8 mouse cellular contexts compared by ENCODE assay signal in the genomic region with DNA sequence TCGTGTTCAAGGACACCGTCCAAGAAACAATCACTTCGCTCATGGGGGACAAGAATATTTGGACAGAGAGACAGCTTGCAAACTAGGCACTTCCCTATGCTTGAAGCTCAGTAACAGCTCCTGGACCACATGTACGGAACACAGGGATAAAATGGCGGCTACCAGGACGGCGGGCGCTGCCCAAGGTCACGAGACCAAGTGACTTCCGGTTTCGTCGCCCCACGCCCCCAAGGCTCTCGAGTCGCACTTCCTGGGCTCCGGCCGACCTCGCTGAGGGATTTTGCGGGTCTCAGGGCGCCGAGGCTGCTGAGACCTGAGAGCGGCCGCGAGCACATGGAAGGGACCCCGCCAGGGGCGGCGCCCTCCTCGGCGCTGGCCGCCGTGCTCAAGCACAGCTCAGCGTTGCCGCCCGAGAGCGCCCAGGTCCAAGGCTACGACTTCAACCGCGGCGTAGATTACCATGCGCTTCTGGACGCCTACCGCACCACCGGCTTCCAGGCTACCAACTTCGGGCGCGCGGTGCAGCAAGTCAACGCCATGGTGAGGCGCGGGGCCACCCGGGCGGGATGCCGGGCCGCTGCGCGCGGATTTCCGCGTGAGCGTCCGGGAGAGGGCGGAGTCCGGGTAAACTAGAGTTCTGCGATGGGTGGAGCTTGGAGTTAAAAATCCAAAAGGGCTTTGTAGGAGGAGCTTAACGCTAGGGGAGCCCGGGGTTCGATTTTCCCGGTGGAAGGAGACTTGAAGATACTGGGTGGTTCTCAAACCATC. TPM values are rescaled to one million over a fixed set of nuclear protein-coding genes. Genes with fewer than 3 reads are reported as not detected.
DNase-seq lines count a peak whose midpoint lies in the region; ATAC-seq and TF ChIP-seq lines count a peak whose summit lies in the region.

A gene (plus strand): TSS at position 244 of the 768 bp plus-strand sequence.

- peak within 1 kb of the TSS; percentile 92 to 99 (median 98) for H3K4me3 ChIP-seq in CH12.LX (replicated peaks in 1 of 3; ENCODE audit: low read depth in 2 of 3, low read length in 2 of 3, poor library complexity in 1 of 3)
- H3K4me3 ChIP-seq in forebrain, embryonic 12.5 days (replicated peaks) = peak within 1 kb of the TSS; percentile 92
- peak within 1 kb of the TSS; percentile 83 for H3K4me3 ChIP-seq in heart, postnatal 0 days (ENCODE audit: low read depth, low read length)
- peak within 1 kb of the TSS; percentile 94 for H3K4me3 ChIP-seq in liver, postnatal 0 days (ENCODE audit: low read depth, low read length)
- H3K4me3 ChIP-seq in neural tube, embryonic 14.5 days (ENCODE audit: low read depth, low read length) = peak within 1 kb of the TSS; percentile 94

- no peaks in the 10 kb centered on the region for H3K9me3 ChIP-seq in CH12.LX (replicated peaks; ENCODE audit: low read length)
- no peaks in the 10 kb centered on the region for H3K9me3 ChIP-seq in forebrain, embryonic 12.5 days
- H3K9me3 ChIP-seq in heart, postnatal 0 days (replicated peaks; ENCODE audit: control insufficient read depth, low read length) = no peaks in the 10 kb centered on the region
- H3K9me3 ChIP-seq in liver, postnatal 0 days (ENCODE audit: low read length) = no peaks in the 10 kb centered on the region
- no peaks in the 10 kb centered on the region for H3K9me3 ChIP-seq in neural tube, embryonic 14.5 days (ENCODE audit: control insufficient read depth, low read length)

- H3K27ac ChIP-seq in CH12.LX (ENCODE audit: insufficient read depth, low read depth) = peak within 1 kb of the TSS; percentile 96
- peak within 1 kb of the TSS; percentile 96 for H3K27ac ChIP-seq in forebrain, embryonic 12.5 days
- peak within 1 kb of the TSS; percentile 92 for H3K27ac ChIP-seq in heart, postnatal 0 days (ENCODE audit: low read depth)
- peak within 1 kb of the TSS; percentile 98 for H3K27ac ChIP-seq in liver, postnatal 0 days (ENCODE audit: low read depth)
- H3K27ac ChIP-seq in neural tube, embryonic 14.5 days (ENCODE audit: low read depth, low read length) = peak within 1 kb of the TSS; percentile 88

- in situ Hi-C loops in CH12.LX (cut with MboI; ENCODE audit: low pct_ligation_motif_present, low pct_unique_long_range_greater_than_20kb, low sequenced_read_pairs) = loop anchor here (5.0 kb wide), 1 partner anchor 101 kb away; no protein-coding TSS in a partner anchor

- TF ChIP-seq RAD21 in CH12.LX (IDR thresholded peaks at IDR 0.05; ENCODE audit: low read depth, low read length) = no peak

- H3K79me2 ChIP-seq in CH12.LX (replicated peaks; ENCODE audit: control insufficient read depth, extremely low read depth, insufficient read depth, poor library complexity, severe bottlenecking) = peaks cover 17% of the 10 kb centered on the region

- TF ChIP-seq POLR2A in CH12.LX (IDR thresholded peaks at IDR 0.05; ENCODE audit: low read depth, low read length) = peak; percentile 83

- H3K4me1 ChIP-seq in CH12.LX (ENCODE audit: control insufficient read depth in 1 of 2, insufficient read depth in 2 of 2) = peaks cover 6 to 25% of the 10 kb centered on the region in 2 experiments
- H3K4me1 ChIP-seq in forebrain, embryonic 12.5 days = peaks cover 19% of the 10 kb centered on the region
- H3K4me1 ChIP-seq in heart, postnatal 0 days (ENCODE audit: control insufficient read depth, insufficient read depth) = peaks cover 6% of the 10 kb centered on the region; the same call in 1 of the 2 replicates
- H3K4me1 ChIP-seq in liver, postnatal 0 days (ENCODE audit: insufficient read depth) = peaks cover 16% of the 10 kb centered on the region
- peaks cover 11% of the 10 kb centered on the region; the same call in 1 of the 2 replicates for H3K4me1 ChIP-seq in neural tube, embryonic 14.5 days (ENCODE audit: control insufficient read depth, insufficient read depth, low read length)

- ATAC-seq in forebrain, embryonic 12.5 days (ENCODE audit: low FRiP score) = peak; percentile 91
- ATAC-seq in heart, postnatal 0 days (ENCODE audit: insufficient read depth, low read depth) = peak; percentile 93
- peak; percentile 91 for ATAC-seq in liver, postnatal 0 days
- ATAC-seq in neural tube, embryonic 14.5 days (ENCODE audit: low read depth) = peak; percentile 91

- TF ChIP-seq EP300 in CH12.LX (IDR thresholded peaks at IDR 0.05; ENCODE audit: low read length) = no peak
- TF ChIP-seq EP300 in heart, postnatal 0 days (IDR thresholded peaks at IDR 0.05; ENCODE audit: low read depth) = peak; percentile 38; the same call in 1 of the 2 replicates
- TF ChIP-seq EP300 in liver, postnatal 0 days (IDR thresholded peaks at IDR 0.05; ENCODE audit: low read depth) = no peak

- peaks cover 51 to 63% of the 10 kb centered on the region in 2 experiments for H3K36me3 ChIP-seq in CH12.LX (replicated peaks in 1 of 2; ENCODE audit: control insufficient read depth in 1 of 2, insufficient read depth in 1 of 2, low read length in 1 of 2)
- peaks cover 54% of the 10 kb centered on the region for H3K36me3 ChIP-seq in forebrain, embryonic 12.5 days (replicated peaks)
- peaks cover 33% of the 10 kb centered on the region for H3K36me3 ChIP-seq in heart, postnatal 0 days (replicated peaks; ENCODE audit: control insufficient read depth, insufficient read depth, low read length)
- peaks cover 30% of the 10 kb centered on the region for H3K36me3 ChIP-seq in liver, postnatal 0 days (replicated peaks; ENCODE audit: insufficient read depth, low read length)
- peaks cover 32% of the 10 kb centered on the region for H3K36me3 ChIP-seq in neural tube, embryonic 14.5 days (ENCODE audit: control insufficient read depth, insufficient read depth, low read length)

- under 1% methylated on average over 67 of the region's 68 CpGs for WGBS in forebrain, embryonic 12.5 days
- WGBS in heart, postnatal 0 days = under 1% methylated on average over 68 of the region's 68 CpGs
- under 1% methylated on average over 68 of the region's 68 CpGs for WGBS in large intestine, adult 2 months
- WGBS in liver, postnatal 0 days (ENCODE audit: insufficient replicate concordance) = 0% methylated on average over 68 of the region's 68 CpGs
- under 1% methylated on average over 58 of the region's 68 CpGs for WGBS in neural tube, embryonic 14.5 days

- TF ChIP-seq CTCF in CH12.LX (conservative IDR thresholded peaks at IDR 0.05 in 1 of 2, IDR thresholded peaks at IDR 0.05 in 1 of 2; ENCODE audit: low read depth in 2 of 2, low read length in 2 of 2) = no peak
- peak; percentile 8; the same call in 1 of the 2 replicates for TF ChIP-seq CTCF in heart, postnatal 0 days (IDR thresholded peaks at IDR 0.05; ENCODE audit: low read depth)
- no peak for TF ChIP-seq CTCF in liver, postnatal 0 days (IDR thresholded peaks at IDR 0.05; ENCODE audit: low read depth)

- peak within 1 kb of the TSS; percentile 76 for H3K4me2 ChIP-seq in CH12.LX (ENCODE audit: insufficient read depth, low read depth, poor library complexity, severe bottlenecking)
- H3K4me2 ChIP-seq in forebrain, embryonic 12.5 days = peak within 1 kb of the TSS; percentile 62
- H3K4me2 ChIP-seq in heart, postnatal 0 days (ENCODE audit: low read depth, low read length) = peak within 1 kb of the TSS; percentile 67
- peak within 1 kb of the TSS; percentile 78 for H3K4me2 ChIP-seq in liver, postnatal 0 days (ENCODE audit: low read depth, low read length)
- peak within 1 kb of the TSS; percentile 59 for H3K4me2 ChIP-seq in neural tube, embryonic 14.5 days (ENCODE audit: low read depth, low read length)

- dilution Hi-C loops in CH12.LX (cut with MboI; ENCODE audit: extremely low pct_ligation_motif_present, extremely low pct_unique_long_range_greater_than_20kb, low sequenced_read_pairs) = no loop called here

- DNase-seq in CH12.LX (ENCODE audit: extremely low read depth) = peak; percentile 95
- DNase-seq in c-Kit-positive CD71-positive TER-119-negative erythroid progenitor cells, embryonic 14.5 days (ENCODE audit: low read depth) = peak; percentile 80
- peak; percentile 91 for DNase-seq in heart, postnatal 0 days (ENCODE audit: low spot score)
- DNase-seq in large intestine, adult 2 months (ENCODE audit: low read depth, low spot score) = peak; percentile 67
- peak; percentile 92 for DNase-seq in liver, postnatal 0 days
- peak; percentile 90 for DNase-seq in testis, postnatal 10 days (ENCODE audit: low spot score)

- H3K9ac ChIP-seq in CH12.LX (ENCODE audit: insufficient read depth, low read depth) = peak within 1 kb of the TSS; percentile 99
- H3K9ac ChIP-seq in forebrain, embryonic 12.5 days = peak within 1 kb of the TSS; percentile 82
- peak within 1 kb of the TSS; percentile 84 for H3K9ac ChIP-seq in heart, postnatal 0 days (replicated peaks; ENCODE audit: low read depth, low read length)
- peak within 1 kb of the TSS; percentile 91 for H3K9ac ChIP-seq in liver, postnatal 0 days (replicated peaks)
- peak within 1 kb of the TSS; percentile 65 for H3K9ac ChIP-seq in neural tube, embryonic 14.5 days (replicated peaks; ENCODE audit: low read depth, low read length)

- no peaks in the 10 kb centered on the region for H3K27me3 ChIP-seq in CH12.LX (replicated peaks)
- H3K27me3 ChIP-seq in forebrain, embryonic 12.5 days = no peaks in the 10 kb centered on the region
- no peaks in the 10 kb centered on the region for H3K27me3 ChIP-seq in heart, postnatal 0 days (ENCODE audit: control insufficient read depth, insufficient read depth, low read length)
- H3K27me3 ChIP-seq in liver, postnatal 0 days (ENCODE audit: insufficient read depth, low read length) = no peaks in the 10 kb centered on the region
- no peaks in the 10 kb centered on the region for H3K27me3 ChIP-seq in neural tube, embryonic 14.5 days (ENCODE audit: control insufficient read depth, insufficient read depth, low read length)

TF ChIP-seq in CH12.LX, 34 proteins besides CTCF, POLR2A, EP300 and RAD21 (continues in another document):
- TF ChIP-seq POLR2AphosphoS2 (IDR thresholded peaks at IDR 0.05; ENCODE audit: low read depth, low read length) (peak; percentile 47; the same call in 1 of the 2 replicates), HCFC1 (IDR thresholded peaks at IDR 0.05; ENCODE audit: low read depth, low read length) (peak; percentile 81), MEF2A (IDR thresholded peaks at IDR 0.05; ENCODE audit: borderline replicate concordance, low read depth, low read length) (0 out of 2 replicates have a peak, but pooled peaks have one; percentile 12), KAT2A (IDR thresholded peaks at IDR 0.05; ENCODE audit: insufficient replicate concordance, low read length) (peak; percentile 74; the same call in 1 of the 2 replicates), NELFE (IDR thresholded peaks at IDR 0.05; ENCODE audit: low read depth, low read length) (no peak; the same call in 1 of the 2 replicates)

RNA-seq across cellular contexts. Expression of the gene that starts here (rescaled TPM):
- 44.7 and 66.4 TPM in 2 replicates for total RNA-seq in CH12.LX (2012; rRNA removed)
- total RNA-seq in CH12.LX (2014; rRNA removed) = 60.1 and 64.6 TPM in 2 replicates
- 77.3 and 88.5 TPM in 2 replicates for polyA plus RNA-seq in CH12.LX (2012; ENCODE audit: insufficient read length, low read depth)
- polyA plus RNA-seq in forebrain, embryonic 12.5 days (2016; fragmentation: Nextera tagmentation; extraction: Ambion mirVana) = 74.2 and 82.3 TPM in 2 replicates
- 25.9 and 48.2 TPM in 2 replicates for total RNA-seq in heart, postnatal 0 days (2014; rRNA removed; ENCODE audit: low replicate concordance)
- polyA plus RNA-seq in heart, postnatal 0 days (2015; fragmentation: Nextera tagmentation; extraction: Ambion mirVana) = 45.0 and 48.3 TPM in 2 replicates
- 33.3 and 41.4 TPM in 2 replicates for polyA plus RNA-seq in large intestine, adult 2 months (2012; rRNA removed)
- polyA plus RNA-seq in liver, postnatal 0 days (2015; fragmentation: Nextera tagmentation; extraction: Ambion mirVana) = 24.8 and 27.7 TPM in 2 replicates
- 115 and 123 TPM in 2 replicates for polyA plus RNA-seq in neural tube, embryonic 14.5 days (2014; fragmentation: Nextera tagmentation; extraction: Ambion mirVana)

Comparison
In these comparisons a context has a peak if more than half of its experiments do, and no peak if none do; other contexts are left out.
1. Peak in every context shown above with its lines: DNase-seq, ATAC-seq, H3K4me3 ChIP-seq and H3K27ac ChIP-seq.